Mouse (Mus musculus): ENCODE data around the gene Imp4. TPM values are rescaled to one million over a fixed set of nuclear protein-coding genes. Genes with fewer than 3 reads are reported as not detected.

Imp4 gene
- polyA plus RNA-seq, 1 experiment: 74.7 TPM

DNA sequence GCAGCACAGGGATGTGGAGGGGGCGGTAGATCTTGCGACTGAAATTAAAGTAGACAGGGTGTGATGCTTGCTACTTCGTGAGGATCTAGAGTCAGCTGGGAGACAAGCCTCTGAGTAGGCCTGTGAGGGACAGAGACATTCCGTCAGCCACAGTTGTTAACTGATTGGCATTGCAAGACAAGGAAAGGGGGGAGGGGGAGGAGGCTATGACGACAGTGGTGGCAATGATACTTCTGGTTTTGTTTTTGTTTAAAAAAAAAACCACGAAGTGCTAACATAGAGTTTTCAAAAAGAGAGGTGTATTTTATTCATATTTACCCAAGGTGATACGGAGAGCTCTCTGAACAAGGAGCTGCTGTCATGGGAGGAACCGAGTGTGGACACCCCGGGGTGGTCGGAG, 44.8 kb downstream of the Imp4 start:
- WGBS: 50% methylated on average over 10 of the region's 10 CpGs
- H3K36me3 ChIP-seq (ENCODE audit: control insufficient read depth, insufficient read depth, low read length): no peaks in the 10 kb centered on the region
- H3K27ac ChIP-seq (ENCODE audit: control insufficient read depth, insufficient read depth, low read length): peak overlapping the region; percentile 37
- DNase-seq: no peak
- H3K4me1 ChIP-seq (replicated peaks; ENCODE audit: control insufficient read depth, insufficient read depth, low read length): peaks cover 33% of the 10 kb centered on the region
- H3K27me3 ChIP-seq (ENCODE audit: control insufficient read depth, insufficient read depth, low read length): no peaks in the 10 kb centered on the region
- TF ChIP-seq CTCF (IDR thresholded peaks at IDR 0.05; ENCODE audit: borderline replicate concordance, control insufficient read depth, extremely low read depth, insufficient read depth, low read length, poor library complexity): no peak
- TF ChIP-seq POLR2A (IDR thresholded peaks at IDR 0.05; ENCODE audit: control insufficient read depth, extremely low read depth, insufficient read depth, low read length, poor library complexity): no peak
- no peak overlapping the region for H3K4me3 ChIP-seq (ENCODE audit: control insufficient read depth, insufficient read depth, low read length)

GRCm38 (mm10) chr1:34485461-34486188, 46.0 kb downstream of the Imp4 start:
- Histone ChIP-seq H3K4me1 (replicated peaks; ENCODE audit: control insufficient read depth, insufficient read depth, low read length) (peaks cover 29% of the 10 kb centered on the region), H3K27ac (ENCODE audit: control insufficient read depth, insufficient read depth, low read length) (peak overlapping the region; percentile 77), H3K4me3 (ENCODE audit: control insufficient read depth, insufficient read depth, low read length) (peak overlapping the region; percentile 42), H3K36me3 (ENCODE audit: control insufficient read depth, insufficient read depth, low read length) (no peaks in the 10 kb centered on the region), H3K27me3 (ENCODE audit: control insufficient read depth, insufficient read depth, low read length) (no peaks in the 10 kb centered on the region)
- DNase-seq: peak; percentile 75
- TF ChIP-seq POLR2A (IDR thresholded peaks at IDR 0.05; ENCODE audit: control insufficient read depth, extremely low read depth, insufficient read depth, low read length, poor library complexity) (no peak), CTCF (IDR thresholded peaks at IDR 0.05; ENCODE audit: borderline replicate concordance, control insufficient read depth, extremely low read depth, insufficient read depth, low read length, poor library complexity) (peak; percentile 67; the same call in 1 of the 2 replicates)
- 4% methylated on average over 25 of the region's 25 CpGs for WGBS

DNA sequence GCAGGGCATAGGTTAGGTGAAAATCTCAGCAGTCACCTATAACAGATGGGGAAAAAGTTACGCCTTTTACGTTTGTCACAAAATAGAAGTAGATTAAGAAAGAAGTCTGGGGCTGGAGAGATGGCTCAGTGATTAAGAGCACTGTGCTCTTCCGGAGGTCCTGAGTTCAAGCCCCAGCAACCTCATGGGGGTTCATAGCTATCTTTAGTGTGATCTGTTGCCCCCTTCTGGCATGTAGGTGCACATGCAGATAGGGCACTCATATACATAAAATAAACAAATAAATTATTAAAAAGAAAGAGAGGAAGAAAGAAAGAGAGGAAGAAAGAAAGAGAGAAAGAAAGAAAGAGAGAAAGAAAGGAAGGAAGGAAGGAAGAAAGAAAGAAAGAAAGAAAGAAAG, 47.7 kb downstream of the Imp4 start:
- no peak for DNase-seq
- Histone ChIP-seq H3K4me3 (ENCODE audit: control insufficient read depth, insufficient read depth, low read length) (no peak overlapping the region), H3K27me3 (ENCODE audit: control insufficient read depth, insufficient read depth, low read length) (no peaks in the 10 kb centered on the region), H3K36me3 (ENCODE audit: control insufficient read depth, insufficient read depth, low read length) (no peaks in the 10 kb centered on the region), H3K4me1 (replicated peaks; ENCODE audit: control insufficient read depth, insufficient read depth, low read length) (peaks cover 14% of the 10 kb centered on the region), H3K27ac (ENCODE audit: control insufficient read depth, insufficient read depth, low read length) (no peak overlapping the region)
- no peak for TF ChIP-seq POLR2A (IDR thresholded peaks at IDR 0.05; ENCODE audit: control insufficient read depth, extremely low read depth, insufficient read depth, low read length, poor library complexity)
- no peak for TF ChIP-seq CTCF (IDR thresholded peaks at IDR 0.05; ENCODE audit: borderline replicate concordance, control insufficient read depth, extremely low read depth, insufficient read depth, low read length, poor library complexity)
- 97% methylated on average over 3 of the region's 3 CpGs for WGBS

DNA sequence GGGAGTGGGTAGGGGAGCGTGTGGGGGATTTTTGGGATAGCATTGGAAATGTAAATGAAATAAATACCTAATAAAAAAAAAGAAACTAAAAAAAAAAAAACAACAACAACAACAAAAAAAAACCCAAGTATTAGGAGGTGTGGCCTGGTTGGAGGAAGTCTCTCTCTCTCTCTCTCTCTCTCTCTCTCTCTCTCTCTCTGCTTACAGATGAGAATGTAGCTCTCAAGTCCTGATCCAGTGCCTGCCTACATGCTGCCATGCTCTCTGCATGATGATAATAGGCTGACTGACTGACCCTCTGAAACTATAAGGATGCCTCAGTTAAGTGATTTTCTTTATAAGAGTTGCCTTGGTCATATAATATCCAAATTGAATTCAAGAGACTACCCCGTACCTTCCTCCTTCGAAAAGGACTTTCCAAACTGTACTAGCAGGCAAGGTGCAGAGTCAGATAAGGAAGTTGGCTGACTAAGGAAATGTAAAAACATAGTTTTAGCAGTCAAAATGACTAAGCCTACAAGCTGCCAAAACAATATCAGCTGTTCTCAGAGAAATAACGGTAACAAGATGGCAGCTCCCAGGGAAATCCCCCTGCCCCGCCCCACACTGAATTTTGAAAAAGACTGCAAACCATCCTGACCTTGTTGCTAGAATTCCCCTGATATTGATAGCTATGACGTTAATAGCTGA, 50.3 kb downstream of the Imp4 start:
- Histone ChIP-seq H3K4me1 (replicated peaks; ENCODE audit: control insufficient read depth, insufficient read depth, low read length) (peaks cover 7% of the 10 kb centered on the region), H3K4me3 (ENCODE audit: control insufficient read depth, insufficient read depth, low read length) (no peak overlapping the region), H3K27me3 (ENCODE audit: control insufficient read depth, insufficient read depth, low read length) (no peaks in the 10 kb centered on the region), H3K36me3 (ENCODE audit: control insufficient read depth, insufficient read depth, low read length) (no peaks in the 10 kb centered on the region), H3K27ac (ENCODE audit: control insufficient read depth, insufficient read depth, low read length) (no peak overlapping the region)
- WGBS: 70% methylated on average over 6 of the region's 6 CpGs
- no peak for TF ChIP-seq POLR2A (IDR thresholded peaks at IDR 0.05; ENCODE audit: control insufficient read depth, extremely low read depth, insufficient read depth, low read length, poor library complexity)
- TF ChIP-seq CTCF (IDR thresholded peaks at IDR 0.05; ENCODE audit: borderline replicate concordance, control insufficient read depth, extremely low read depth, insufficient read depth, low read length, poor library complexity): no peak
- no peak for DNase-seq

- DNase-seq: no peak
- TF ChIP-seq POLR2A (IDR thresholded peaks at IDR 0.05; ENCODE audit: control insufficient read depth, extremely low read depth, insufficient read depth, low read length, poor library complexity) (no peak), CTCF (IDR thresholded peaks at IDR 0.05; ENCODE audit: borderline replicate concordance, control insufficient read depth, extremely low read depth, insufficient read depth, low read length, poor library complexity) (no peak)
- no peaks in the 10 kb centered on the region for H3K27me3 ChIP-seq (ENCODE audit: control insufficient read depth, insufficient read depth, low read length)
- whole genome bisulfite sequencing: 58% methylated on average over 4 of the region's 4 CpGs
- no peak overlapping the region for H3K27ac ChIP-seq (ENCODE audit: control insufficient read depth, insufficient read depth, low read length)
- H3K4me1 ChIP-seq (replicated peaks; ENCODE audit: control insufficient read depth, insufficient read depth, low read length): no peaks in the 10 kb centered on the region
- no peak overlapping the region for H3K4me3 ChIP-seq (ENCODE audit: control insufficient read depth, insufficient read depth, low read length)
- no peaks in the 10 kb centered on the region for H3K36me3 ChIP-seq (ENCODE audit: control insufficient read depth, insufficient read depth, low read length)
Observed at GRCm38 (mm10) chr1:34491480-34491879, 51.8 kb downstream of the Imp4 start.

Other genes starting within 250 kb of the Imp4 start
- gene Ccdc115, start 179 bp upstream of the Imp4 start, polyA plus RNA-seq (2012; rRNA removed): 29.6 and 35.1 TPM in 2 replicates
- gene Ptpn18, start 19.9 kb downstream of the Imp4 start, polyA plus RNA-seq (2012; rRNA removed): 705 and 801 TPM in 2 replicates
- 0.10 and 0.35 TPM in 2 replicates for gene Prss39, start 58.6 kb downstream of the Imp4 start, polyA plus RNA-seq (2012; rRNA removed)
- 0.20 TPM in 1 of 2 replicates, not detected in the other for gene Cfc1, start 95.8 kb downstream of the Imp4 start, polyA plus RNA-seq (2012; rRNA removed)
- not detected in 2 replicates for gene Prss40, start 121.1 kb downstream of the Imp4 start, polyA plus RNA-seq (2012; rRNA removed)
- gene Amer3, start 139.8 kb downstream of the Imp4 start, polyA plus RNA-seq (2012; rRNA removed): not detected in 2 replicates